Mouse (Mus musculus) midbrain, embryonic 12.5 days (tissue): ENCODE data around the gene Acadm. TPM values are rescaled to one million over a fixed set of nuclear protein-coding genes. Genes with fewer than 3 reads are reported as not detected.

Source experiments
- ATAC-seq: fragments of 200-750 bp; cut with Nextera tagmentation; 2 replicates; pipeline ENCODE4 v1.8.0; 2017; ENCODE audit warnings: low read depth, moderate TSS enrichment, moderate library complexity; ENCODE audit not compliant: low FRiP score
- H3K27ac ChIP-seq: fragments of 300-500 bp; sonication (generic); replicated peaks from 2 replicates; pipeline ENCODE4 v1.5.1; 2016; ENCODE audit warnings: mild to moderate bottlenecking
- H3K27me3 ChIP-seq: fragments of 300-500 bp; sonication (generic); 2 replicates; pipeline ENCODE4 v1.6.1; 2016; ENCODE audit warnings: mild to moderate bottlenecking
- H3K36me3 ChIP-seq: fragments of 300-500 bp; sonication (generic); 2 replicates; pipeline ENCODE4 v1.6.1; 2016
- H3K4me1 ChIP-seq: fragments of 300-500 bp; sonication (generic); 2 replicates; pipeline ENCODE4 v1.6.1; 2016
- H3K4me2 ChIP-seq: fragments of 300-500 bp; sonication (generic); replicated peaks from 2 replicates; pipeline ENCODE4 v1.6.1; 2016; ENCODE audit warnings: mild to moderate bottlenecking, moderate library complexity
- H3K4me3 ChIP-seq: fragments of 300-500 bp; sonication (generic); 2 replicates; pipeline ENCODE4 v1.5.1; 2016; ENCODE audit warnings: mild to moderate bottlenecking
- H3K9ac ChIP-seq: fragments of 300-500 bp; sonication (generic); replicated peaks from 2 replicates; pipeline ENCODE4 v1.6.1; 2016; ENCODE audit warnings: mild to moderate bottlenecking, moderate library complexity
- H3K9me3 ChIP-seq: fragments of 300-500 bp; sonication (generic); 2 replicates; pipeline ENCODE4 v1.6.1; 2016; ENCODE audit warnings: mild to moderate bottlenecking
- WGBS: fragments of 180-500 bp; shearing (Covaris S2); methylation state at CpG from one replicate; pipeline ENCODE4 v1.1.7; 2016; 5-methylcytosine and 5-hydroxymethylcytosine counted together
- polyA plus RNA-seq: library from polyadenylated mRNA; unstranded; fragments of >200 nt; fragmentation: Nextera tagmentation; extraction: Ambion mirVana; gene quantifications from 2 replicates; pipeline ENCODE4 v1.2.1, GENCODE M21; 2016

Acadm gene
- polyA plus RNA-seq, 1 experiment from 2014 or later, result 54.6 TPM

- no peaks in the 10 kb centered on the region for H3K36me3 ChIP-seq
- no peaks in the 10 kb centered on the region for H3K27me3 ChIP-seq
- H3K4me3 ChIP-seq, result no peak overlapping the region
- 81% methylated on average over 6 of the region's 6 CpGs for WGBS
- H3K9me3 ChIP-seq, result no peaks in the 10 kb centered on the region
- H3K4me2 ChIP-seq, result no peak overlapping the region
- no peak overlapping the region for H3K9ac ChIP-seq
- no peaks in the 10 kb centered on the region for H3K4me1 ChIP-seq
- ATAC-seq, result no peak
- no peak overlapping the region for H3K27ac ChIP-seq
These were observed 56.3 kb downstream of the Acadm start for GRCm38 (mm10) chr3:153888141-153888540.

- Histone ChIP-seq H3K27me3 (no peaks in the 10 kb centered on the region), H3K36me3 (no peaks in the 10 kb centered on the region), H3K4me3 (no peak overlapping the region), H3K9me3 (no peaks in the 10 kb centered on the region), H3K4me1 (no peaks in the 10 kb centered on the region), H3K4me2 (no peak overlapping the region), H3K9ac (no peak overlapping the region), H3K27ac (no peak overlapping the region)
- ATAC-seq, result no peak
These were observed 58.1 kb downstream of the Acadm start for GRCm38 (mm10) chr3:153886296-153886695.

Other genes with a start within 250 kb of the Acadm start
- gene St6galnac3, start 219.5 kb downstream of the Acadm start, polyA plus RNA-seq, result 28.5 and 32.3 TPM in 2 replicates
- 0.06 TPM in 1 of 2 replicates, not detected in the other for gene Asb17, start 100.4 kb downstream of the Acadm start, polyA plus RNA-seq
- gene Msh4, start 38.5 kb downstream of the Acadm start, polyA plus RNA-seq, result 0.07 and 0.14 TPM in 2 replicates
- 38.4 and 38.6 TPM in 2 replicates for gene Rabggtb, start 31.6 kb downstream of the Acadm start, polyA plus RNA-seq
- 5.8 and 6.1 TPM in 2 replicates for gene Slc44a5, start 28.8 kb upstream of the Acadm start, polyA plus RNA-seq